Mouse (Mus musculus): ENCODE measurements around the gene Krt42. TPM values are rescaled to one million over a fixed set of nuclear protein-coding genes. Genes with fewer than 3 reads are reported as not detected.
A peak's percentile ranks its signal among the peaks of the same experiment; 100 is the strongest.

Krt42 gene
- polyA plus RNA-seq, 1 experiment from 2014 or later: not detected

GRCm38 (mm10) chr11:100298274-100299036, 28.8 kb upstream of the Krt42 start:
- Histone ChIP-seq H3K4me3 (replicated peaks) (peak overlapping the region; percentile 23; the same call in 1 of the 2 replicates), H3K4me1 (0 out of 2 replicates have a peak, but pooled peaks cover 7% of the 10 kb centered on the region), H3K27ac (no peak overlapping the region), H3K9ac (no peak overlapping the region), H3K36me3 (no peaks in the 10 kb centered on the region), H3K9me3 (replicated peaks) (no peaks in the 10 kb centered on the region), H3K27me3 (0 out of 2 replicates have a peak, but pooled peaks cover 6% of the 10 kb centered on the region), H3K4me2 (peak overlapping the region; percentile 43)
- ATAC-seq (replicated peaks; ENCODE audit: low FRiP score): 0 out of 2 replicates have a peak, but pooled peaks have one; percentile 49
- 19% methylated on average over 18 of the region's 18 CpGs for WGBS

GRCm38 (mm10) chr11:100297801-100298200, 28.1 kb upstream of the Krt42 start:
- Histone ChIP-seq H3K9me3 (replicated peaks) (no peaks in the 10 kb centered on the region), H3K4me3 (replicated peaks) (no peak overlapping the region), H3K9ac (no peak overlapping the region), H3K4me2 (peak overlapping the region; percentile 43), H3K27ac (no peak overlapping the region), H3K36me3 (no peaks in the 10 kb centered on the region), H3K4me1 (0 out of 2 replicates have a peak, but pooled peaks cover 7% of the 10 kb centered on the region), H3K27me3 (0 out of 2 replicates have a peak, but pooled peaks cover 6% of the 10 kb centered on the region)
- no peak for ATAC-seq (replicated peaks; ENCODE audit: low FRiP score)
- WGBS: 36% methylated on average over 5 of the region's 5 CpGs

- H3K4me3 ChIP-seq (replicated peaks): no peak overlapping the region
- H3K4me2 ChIP-seq: peak overlapping the region; percentile 33
- H3K27ac ChIP-seq: no peak overlapping the region
- H3K36me3 ChIP-seq: no peaks in the 10 kb centered on the region
- no peaks in the 10 kb centered on the region for H3K27me3 ChIP-seq
- no peak overlapping the region for H3K9ac ChIP-seq
- ATAC-seq (replicated peaks; ENCODE audit: low FRiP score): peak; percentile 58; the same call in 1 of the 2 replicates
- H3K4me1 ChIP-seq: 0 out of 2 replicates have a peak, but pooled peaks cover 14% of the 10 kb centered on the region
- 5% methylated on average over 10 of the region's 10 CpGs for WGBS
- no peaks in the 10 kb centered on the region for H3K9me3 ChIP-seq (replicated peaks)
These were observed 25.6 kb upstream of the Krt42 start for GRCm38 (mm10) chr11:100295308-100295707.

- H3K4me1 ChIP-seq: 0 out of 2 replicates have a peak, but pooled peaks cover 15% of the 10 kb centered on the region
- H3K27me3 ChIP-seq: no peaks in the 10 kb centered on the region
- H3K36me3 ChIP-seq: no peaks in the 10 kb centered on the region
- H3K4me2 ChIP-seq: no peak overlapping the region
- WGBS: 61% methylated on average over 6 of the region's 6 CpGs
- H3K9ac ChIP-seq: no peak overlapping the region
- no peaks in the 10 kb centered on the region for H3K9me3 ChIP-seq (replicated peaks)
- H3K27ac ChIP-seq: no peak overlapping the region
- H3K4me3 ChIP-seq (replicated peaks): no peak overlapping the region
- ATAC-seq (replicated peaks; ENCODE audit: low FRiP score): no peak
These were observed 23.2 kb upstream of the Krt42 start for GRCm38 (mm10) chr11:100292884-100293283.

- 43% methylated on average over 5 of the region's 5 CpGs for WGBS
- Histone ChIP-seq H3K4me1 (peaks cover 18% of the 10 kb centered on the region; the same call in 1 of the 2 replicates), H3K36me3 (no peaks in the 10 kb centered on the region), H3K27ac (no peak overlapping the region; the same call in 1 of the 2 replicates), H3K9me3 (replicated peaks) (no peaks in the 10 kb centered on the region), H3K27me3 (no peaks in the 10 kb centered on the region), H3K4me3 (replicated peaks) (no peak overlapping the region), H3K9ac (no peak overlapping the region), H3K4me2 (no peak overlapping the region)
- ATAC-seq (replicated peaks; ENCODE audit: low FRiP score): no peak
These were observed 20.6 kb upstream of the Krt42 start for GRCm38 (mm10) chr11:100290235-100290634.

- Histone ChIP-seq H3K4me1 (peaks cover 18% of the 10 kb centered on the region; the same call in 1 of the 2 replicates), H3K27ac (no peak overlapping the region), H3K36me3 (no peaks in the 10 kb centered on the region), H3K4me2 (no peak overlapping the region), H3K9me3 (replicated peaks) (no peaks in the 10 kb centered on the region), H3K27me3 (no peaks in the 10 kb centered on the region), H3K4me3 (replicated peaks) (no peak overlapping the region), H3K9ac (no peak overlapping the region)
- WGBS: 88% methylated on average over 6 of the region's 6 CpGs
- no peak for ATAC-seq (replicated peaks; ENCODE audit: low FRiP score)
These were observed 19.3 kb upstream of the Krt42 start for GRCm38 (mm10) chr11:100288942-100289341.

GRCm38 (mm10) chr11:100287024-100287423, 17.4 kb upstream of the Krt42 start:
- no peaks in the 10 kb centered on the region for H3K36me3 ChIP-seq
- no peaks in the 10 kb centered on the region for H3K27me3 ChIP-seq
- H3K27ac ChIP-seq: 0 out of 2 replicates have a peak overlapping the region, but pooled peaks have one; percentile 5
- no peaks in the 10 kb centered on the region for H3K9me3 ChIP-seq (replicated peaks)
- no peak overlapping the region for H3K4me3 ChIP-seq (replicated peaks)
- ATAC-seq (replicated peaks; ENCODE audit: low FRiP score): peak; percentile 19; the same call in 1 of the 2 replicates
- peaks cover 18% of the 10 kb centered on the region; the same call in 1 of the 2 replicates for H3K4me1 ChIP-seq
- H3K4me2 ChIP-seq: no peak overlapping the region
- 53% methylated on average over 10 of the region's 10 CpGs for WGBS
- H3K9ac ChIP-seq: no peak overlapping the region

GRCm38 (mm10) chr11:100284988-100285387, 15.3 kb upstream of the Krt42 start:
- no peak for ATAC-seq (replicated peaks; ENCODE audit: low FRiP score)
- Histone ChIP-seq H3K36me3 (no peaks in the 10 kb centered on the region), H3K4me2 (no peak overlapping the region), H3K27ac (no peak overlapping the region), H3K9me3 (replicated peaks) (no peaks in the 10 kb centered on the region), H3K9ac (no peak overlapping the region), H3K4me1 (peaks cover 8% of the 10 kb centered on the region; the same call in 1 of the 2 replicates), H3K27me3 (no peaks in the 10 kb centered on the region), H3K4me3 (replicated peaks) (no peak overlapping the region)
- 71% methylated on average over 4 of the region's 4 CpGs for WGBS

- H3K4me2 ChIP-seq: no peak overlapping the region
- no peak for ATAC-seq (replicated peaks; ENCODE audit: low FRiP score)
These were observed 12.9 kb upstream of the Krt42 start for GRCm38 (mm10) chr11:100282549-100282948.

GRCm38 (mm10) chr11:100281596-100282544, 12.2 kb upstream of the Krt42 start:
- H3K9ac ChIP-seq: 0 out of 2 replicates have a peak overlapping the region, but pooled peaks have one; percentile 3
- 0 out of 2 replicates have a peak, but pooled peaks cover 3% of the 10 kb centered on the region for H3K27me3 ChIP-seq
- no peak overlapping the region for H3K4me3 ChIP-seq (replicated peaks)
- ATAC-seq (replicated peaks; ENCODE audit: low FRiP score): no peak; the same call in 1 of the 2 replicates
- no peak overlapping the region for H3K4me2 ChIP-seq
- H3K36me3 ChIP-seq: no peaks in the 10 kb centered on the region
- WGBS: 22% methylated on average over 11 of the region's 11 CpGs
- H3K27ac ChIP-seq: no peak overlapping the region
- H3K9me3 ChIP-seq (replicated peaks): no peaks in the 10 kb centered on the region
- H3K4me1 ChIP-seq: 0 out of 2 replicates have a peak, but pooled peaks cover 2% of the 10 kb centered on the region

More at GRCm38 (mm10) chr11:100282549-100282948, 12.9 kb upstream of the Krt42 start:
- peaks cover 5% of the 10 kb centered on the region; the same call in 1 of the 2 replicates for H3K4me1 ChIP-seq
- 0 out of 2 replicates have a peak, but pooled peaks cover 3% of the 10 kb centered on the region for H3K27me3 ChIP-seq
- no peak overlapping the region for H3K9ac ChIP-seq
- WGBS: 27% methylated on average over 10 of the region's 10 CpGs
- H3K27ac ChIP-seq: no peak overlapping the region
- no peaks in the 10 kb centered on the region for H3K9me3 ChIP-seq (replicated peaks)
- no peaks in the 10 kb centered on the region for H3K36me3 ChIP-seq
- H3K4me3 ChIP-seq (replicated peaks): no peak overlapping the region

- 0 out of 2 replicates have a peak, but pooled peaks cover 3% of the 10 kb centered on the region for H3K27me3 ChIP-seq
- H3K4me3 ChIP-seq (replicated peaks): no peak overlapping the region
- WGBS: 39% methylated on average over 5 of the region's 5 CpGs
- H3K9me3 ChIP-seq (replicated peaks): no peaks in the 10 kb centered on the region
- H3K9ac ChIP-seq: no peak overlapping the region
- no peak overlapping the region for H3K27ac ChIP-seq
- no peak for ATAC-seq (replicated peaks; ENCODE audit: low FRiP score)
- H3K4me2 ChIP-seq: no peak overlapping the region
- H3K4me1 ChIP-seq: no peaks in the 10 kb centered on the region
- no peaks in the 10 kb centered on the region for H3K36me3 ChIP-seq
These were observed 9.1 kb upstream of the Krt42 start for GRCm38 (mm10) chr11:100278759-100279158.
